Mouse (Mus musculus) cerebellum, postnatal 4 days (tissue): ENCODE measurements around the gene Ptprd.
A peak's percentile ranks its signal among the peaks of the same experiment; 100 is the strongest.

Source experiments
- DNase-seq, 2 experiments: peaks; one replicate each; pipeline ENCODE4 v3.0.0; 2022; ENCODE audit warnings: low spot score in 2 of 2, mixed read lengths in 1 of 2

Gene Ptprd

DNA sequence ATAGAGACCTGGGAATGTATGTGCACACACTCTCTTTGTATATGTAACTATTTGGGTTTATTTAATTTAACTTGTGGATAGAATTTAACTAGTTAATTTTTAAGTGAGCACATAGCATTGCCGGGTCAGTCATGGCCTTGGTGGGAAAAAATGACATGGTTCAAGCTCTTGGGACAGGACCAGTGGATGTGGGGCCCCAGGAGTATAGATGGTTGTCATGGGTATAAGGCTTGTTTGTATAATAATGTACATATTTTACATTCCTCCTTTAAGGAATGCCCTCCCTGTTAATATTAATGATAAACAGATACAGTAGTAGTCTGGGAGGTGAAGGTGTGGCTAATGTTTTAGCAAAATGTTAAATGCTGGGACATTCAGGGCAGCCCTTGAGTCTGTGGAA, 962.8 kb downstream of the Ptprd start:
- no peak for DNase-seq

DNA sequence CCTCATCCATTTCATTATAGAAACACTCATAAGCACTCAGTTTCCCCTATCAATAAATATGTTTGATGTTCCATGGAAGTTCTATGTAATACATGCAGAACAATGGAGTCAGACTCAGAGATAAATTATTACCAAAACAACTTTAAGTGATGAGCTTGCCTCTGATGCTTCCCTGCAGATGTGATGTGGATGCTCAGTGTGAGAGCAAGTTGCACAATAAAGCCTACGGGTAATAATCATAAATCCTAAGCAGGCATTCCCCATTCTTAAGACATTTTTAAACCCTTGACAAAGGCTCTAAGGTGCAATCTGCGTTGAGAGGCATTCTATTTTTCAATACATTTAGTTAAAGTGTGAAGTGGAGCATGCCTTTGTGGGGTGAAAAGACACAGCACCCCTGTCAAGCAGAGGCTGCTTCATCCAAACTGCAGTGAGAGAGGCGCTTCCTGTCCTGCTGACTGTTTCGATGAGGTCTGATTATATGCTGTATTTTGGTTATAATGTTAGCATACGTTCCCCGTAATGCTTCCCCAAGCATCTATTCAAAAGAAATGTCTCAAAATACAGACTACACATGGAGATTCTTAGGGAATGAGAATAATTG, 969.8 kb downstream of the Ptprd start:
- no peak for DNase-seq

DNA sequence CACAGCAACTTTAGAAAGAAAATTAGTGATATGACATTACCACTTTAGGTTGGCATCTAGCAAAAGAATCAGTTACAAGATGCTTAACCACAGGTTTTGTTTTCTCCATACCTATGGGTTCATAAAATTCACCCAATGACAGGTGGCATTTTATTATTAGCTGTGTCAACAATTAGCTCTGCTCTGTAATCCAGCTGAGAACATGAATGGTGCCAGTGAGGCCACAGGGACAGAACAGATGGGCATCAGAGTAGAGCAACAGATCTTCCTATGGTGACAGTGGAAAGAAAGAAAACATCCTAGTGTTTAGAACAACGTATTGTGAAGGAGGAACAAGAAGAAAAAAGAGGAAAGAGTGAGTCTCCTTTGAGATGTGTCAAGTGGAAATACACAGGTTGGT, 973.6 kb downstream of the Ptprd start:
- DNase-seq: no peak

DNA sequence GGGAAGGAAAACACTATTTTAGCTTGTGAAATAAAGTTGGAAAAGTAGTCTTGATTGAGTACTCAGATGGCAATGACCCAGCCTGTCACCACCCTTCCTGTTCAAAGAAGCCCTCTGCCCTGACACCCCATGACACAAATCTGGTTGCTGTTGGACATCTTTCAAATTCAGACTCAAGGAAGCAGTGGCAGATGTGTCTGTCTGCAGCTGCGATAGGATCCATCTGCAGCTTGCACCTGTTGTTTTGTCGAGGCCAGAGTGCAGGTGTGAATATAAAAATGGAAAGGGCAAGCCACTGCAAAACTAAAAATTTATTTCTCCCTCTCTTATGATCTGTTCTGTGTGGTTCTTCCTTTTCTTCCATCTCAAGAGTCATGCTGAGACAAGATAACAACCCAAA, 978.5 kb downstream of the Ptprd start:
- no peak for DNase-seq

DNA sequence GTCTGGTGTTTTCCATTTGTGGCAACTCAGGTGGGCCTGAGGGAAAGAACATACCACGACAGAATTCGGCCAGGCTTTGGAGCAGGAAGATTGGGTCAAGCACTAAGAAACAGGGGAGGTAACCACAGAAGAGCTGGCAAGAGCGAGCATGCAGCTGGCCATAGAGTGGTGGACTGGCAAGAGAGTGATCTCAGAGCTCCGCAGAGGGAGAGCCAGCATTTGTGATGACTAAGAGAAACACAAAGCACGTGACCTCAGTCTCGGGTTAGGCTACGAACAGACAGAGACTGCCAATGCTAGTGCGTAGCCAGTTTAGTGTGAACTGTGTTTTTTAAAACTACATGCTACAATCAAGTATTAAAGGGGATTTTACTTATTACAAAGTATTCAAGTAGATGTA, 1042.9 kb downstream of the Ptprd start:
- no peak for DNase-seq

DNA sequence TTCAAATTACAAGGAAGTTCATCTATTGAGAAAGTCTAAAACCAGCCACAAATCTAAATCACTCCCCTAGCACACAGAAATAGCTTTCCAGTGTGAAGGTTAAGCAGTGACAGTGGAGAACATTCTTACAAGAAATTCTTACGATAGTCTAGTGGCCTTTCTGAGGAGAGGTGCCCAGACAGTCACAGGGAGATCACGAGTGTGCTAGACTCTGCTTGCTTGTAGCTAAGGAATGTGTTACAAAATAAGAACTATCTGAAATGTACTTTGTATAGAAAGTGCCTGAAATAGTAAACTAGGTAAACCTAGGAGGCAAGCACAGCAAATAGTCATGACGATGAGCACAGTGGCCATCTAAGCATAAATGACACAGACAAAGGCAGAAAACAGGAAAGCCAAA, 1054.2 kb downstream of the Ptprd start:
- DNase-seq: no peak

DNA sequence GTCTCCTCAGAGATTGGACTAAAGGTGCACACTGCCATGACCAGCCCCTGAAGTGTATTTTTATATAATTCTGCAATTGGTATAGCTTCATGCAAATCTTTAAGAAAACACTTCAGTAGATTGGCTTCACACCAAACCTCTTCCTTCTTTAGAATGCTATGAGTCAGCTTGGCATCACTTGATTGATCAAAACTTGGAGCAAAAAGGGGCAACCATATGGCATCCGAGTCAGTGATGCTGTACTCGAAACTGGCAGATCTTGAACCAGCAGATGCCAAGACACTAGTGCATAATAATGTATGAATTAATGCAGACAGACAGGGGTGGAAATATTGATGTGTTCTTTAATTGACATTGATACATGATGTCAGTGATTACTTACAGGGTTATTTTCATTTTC, 1056.2 kb downstream of the Ptprd start:
- peak in 1 of 2 experiments; percentile 7 for DNase-seq

DNA sequence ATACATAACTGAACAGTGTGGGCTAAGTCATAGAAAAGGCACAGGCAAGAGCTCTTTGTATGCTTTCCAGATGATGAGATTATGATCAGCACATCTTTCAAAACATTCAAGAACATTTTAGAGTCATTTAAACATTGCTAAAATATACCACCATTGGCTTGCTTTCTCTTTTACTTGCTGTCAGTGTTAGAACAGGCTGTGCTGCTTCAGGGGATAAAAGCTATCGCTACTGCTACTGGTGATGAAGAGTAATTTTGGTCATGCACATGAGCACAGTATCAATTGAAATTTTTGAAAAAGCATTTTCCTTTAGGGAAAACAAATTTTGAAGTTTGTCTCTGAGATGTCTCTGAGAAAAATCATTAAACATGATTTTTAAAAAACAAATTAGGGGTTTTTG, 1056.7 kb downstream of the Ptprd start:
- DNase-seq: no peak

DNA sequence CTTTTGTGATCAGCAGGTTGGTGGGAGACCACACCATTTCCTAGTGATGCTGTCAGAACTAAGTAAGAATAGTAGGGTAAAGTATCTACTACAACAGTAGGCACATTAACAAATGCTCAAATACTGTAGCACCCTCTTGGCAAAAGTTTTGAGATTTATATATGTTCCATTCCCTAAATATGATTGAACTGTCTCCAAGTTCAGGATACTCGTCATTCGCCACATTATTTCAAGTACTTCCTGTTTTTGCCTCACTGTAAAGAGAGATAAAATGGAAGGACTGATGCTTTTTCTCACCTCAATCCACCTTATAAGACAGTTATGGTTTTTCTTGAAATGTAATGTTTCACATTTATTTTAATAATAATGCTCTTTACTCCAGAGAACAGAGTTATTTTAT, 1086.9 kb downstream of the Ptprd start:
- DNase-seq: no peak

DNA sequence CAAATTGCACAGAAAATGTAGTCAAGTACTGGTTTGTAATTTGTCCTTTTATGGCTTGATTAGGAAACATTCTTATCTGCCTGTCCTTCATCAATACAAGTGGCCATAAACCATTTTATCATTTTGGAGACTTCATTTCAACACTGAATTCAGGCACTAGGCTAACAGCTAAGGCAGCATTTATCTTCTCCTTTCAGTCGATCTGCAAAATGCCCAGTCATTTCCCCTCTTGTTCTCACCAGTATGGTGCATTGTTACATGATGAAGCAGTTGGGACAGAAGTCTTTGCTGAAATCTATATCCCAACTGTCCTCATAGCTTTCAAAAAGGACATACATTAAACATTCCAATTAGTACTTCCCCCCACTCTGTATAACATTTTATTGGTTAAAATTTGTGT, 1100.9 kb downstream of the Ptprd start:
- no peak for DNase-seq

DNA sequence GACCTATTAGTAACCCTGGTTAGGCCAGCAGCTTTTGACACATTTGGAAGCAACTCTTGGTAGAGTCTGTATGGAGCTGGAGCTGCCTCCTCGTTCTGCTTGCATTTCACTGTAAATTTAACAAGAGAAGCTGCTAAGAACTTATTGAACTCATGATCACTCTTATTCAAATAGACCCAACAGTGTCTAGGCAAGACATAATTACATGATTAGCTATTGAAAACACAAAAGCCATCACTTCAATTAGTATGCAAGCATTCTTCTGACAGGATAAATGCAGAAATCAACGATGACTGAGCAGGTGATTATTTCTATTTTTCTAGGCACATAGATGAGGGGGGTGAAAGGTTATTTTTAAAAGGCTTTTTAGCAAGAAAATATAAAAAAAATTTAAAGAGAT, 1104.5 kb downstream of the Ptprd start:
- no peak for DNase-seq

DNA sequence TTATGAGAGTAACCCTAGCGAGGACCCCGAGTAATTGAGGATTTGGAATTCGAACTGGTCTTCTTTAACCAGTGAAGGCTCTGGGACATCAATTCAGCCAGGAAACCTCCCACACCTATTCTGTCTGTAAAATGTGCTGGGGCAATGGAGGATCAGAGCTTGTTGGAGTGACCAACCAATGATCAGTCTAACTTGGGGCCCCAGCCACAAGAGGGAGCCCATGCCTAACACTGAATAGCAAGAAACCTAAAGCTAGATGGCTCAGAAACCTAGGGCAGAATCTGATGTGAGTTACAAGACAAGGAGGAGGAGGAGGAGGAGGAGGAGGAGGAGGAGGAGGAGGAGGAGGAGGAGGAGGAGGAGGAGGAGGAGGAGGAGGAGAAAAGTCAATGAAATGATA, 1128.6 kb downstream of the Ptprd start:
- DNase-seq: peak in 1 of 2 experiments; percentile 33

DNA sequence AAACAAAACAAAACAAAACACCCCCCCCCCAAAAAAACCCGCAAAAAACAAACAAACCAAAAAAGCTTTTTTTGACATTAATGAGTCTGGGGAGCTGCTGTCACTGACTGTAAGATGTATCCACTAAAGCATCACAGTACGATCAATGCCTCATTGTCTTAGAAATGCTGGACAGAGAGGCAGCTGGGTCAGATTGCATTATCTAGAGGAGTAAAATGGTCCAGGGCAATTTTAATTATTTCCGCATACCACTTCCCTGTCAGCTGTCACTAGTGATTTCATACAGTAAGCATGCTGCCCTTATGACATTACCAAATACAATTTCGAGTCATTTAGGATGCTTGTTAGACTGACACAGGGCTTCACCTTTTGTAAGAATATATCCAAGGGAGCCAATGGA, 1134.2 kb downstream of the Ptprd start:
- no peak for DNase-seq

DNA sequence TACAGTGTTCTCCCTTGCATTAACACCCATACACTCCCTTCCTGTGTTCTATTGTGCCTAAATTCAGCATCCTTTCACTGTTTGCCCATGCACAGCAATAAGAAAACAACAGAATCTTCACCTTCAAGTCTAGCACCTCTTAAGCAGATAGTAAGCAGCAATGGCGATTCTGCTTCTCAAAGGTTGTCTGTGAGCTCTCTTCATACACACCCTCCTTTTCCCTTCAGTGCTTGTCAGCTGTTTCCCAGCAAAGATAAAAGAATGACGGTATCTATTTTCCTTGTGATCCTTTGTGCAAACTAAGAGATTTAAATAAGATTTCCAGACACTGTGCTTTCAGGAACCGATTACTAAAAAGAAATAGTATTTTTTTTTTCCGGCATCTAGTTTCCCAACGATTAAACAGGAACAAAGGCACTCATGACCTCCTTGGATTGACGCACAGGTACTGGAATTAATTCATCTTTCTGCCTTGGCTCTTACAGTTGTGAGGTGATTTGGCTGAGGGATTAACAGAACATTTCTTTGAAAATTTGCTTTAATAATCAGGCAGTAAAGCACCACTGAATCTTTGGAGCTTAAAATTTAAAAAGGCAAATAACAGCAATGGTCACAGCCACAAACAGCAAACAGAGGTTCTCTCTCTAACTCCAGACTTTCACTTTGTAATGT, 1161.1 kb downstream of the Ptprd start:
- no peak for DNase-seq

DNA sequence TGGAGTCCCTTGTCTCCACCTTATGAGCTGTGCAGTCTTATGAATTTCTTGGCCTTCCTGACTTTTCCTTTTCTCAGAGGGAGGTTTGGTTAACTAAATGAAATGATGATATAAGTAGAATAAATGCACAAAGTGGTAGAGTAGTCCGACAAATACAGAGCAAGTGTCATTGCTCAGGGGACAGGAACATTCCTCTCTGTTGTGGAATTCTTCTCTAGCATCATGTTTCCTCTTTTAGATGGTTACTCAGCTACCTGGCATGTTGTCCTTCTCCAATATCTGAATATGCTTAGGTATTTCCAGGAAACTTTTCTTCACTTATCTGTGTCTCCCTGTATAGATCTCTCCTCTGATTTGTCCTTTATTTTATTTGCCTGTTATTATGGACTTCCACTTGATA, 1207.3 kb downstream of the Ptprd start:
- no peak for DNase-seq

DNA sequence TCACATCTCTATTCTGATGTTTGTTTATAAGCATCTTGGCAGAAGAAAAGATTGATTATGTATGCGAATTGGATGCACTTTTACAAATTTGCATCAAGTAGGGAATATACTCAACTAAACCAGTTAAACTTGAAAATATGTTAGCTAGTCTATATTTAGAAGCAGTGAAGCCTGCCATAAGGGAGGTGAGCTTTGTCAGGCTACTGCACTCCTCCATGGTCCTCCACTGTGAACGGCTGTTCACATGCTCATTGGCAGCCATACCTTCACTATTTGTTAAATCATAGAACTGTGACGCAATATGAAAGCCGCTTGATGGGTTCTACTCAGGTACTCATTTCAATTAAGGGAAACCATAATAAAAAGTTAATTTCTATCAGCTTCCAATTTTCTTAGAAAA, 1215.6 kb downstream of the Ptprd start:
- no peak for DNase-seq

DNA sequence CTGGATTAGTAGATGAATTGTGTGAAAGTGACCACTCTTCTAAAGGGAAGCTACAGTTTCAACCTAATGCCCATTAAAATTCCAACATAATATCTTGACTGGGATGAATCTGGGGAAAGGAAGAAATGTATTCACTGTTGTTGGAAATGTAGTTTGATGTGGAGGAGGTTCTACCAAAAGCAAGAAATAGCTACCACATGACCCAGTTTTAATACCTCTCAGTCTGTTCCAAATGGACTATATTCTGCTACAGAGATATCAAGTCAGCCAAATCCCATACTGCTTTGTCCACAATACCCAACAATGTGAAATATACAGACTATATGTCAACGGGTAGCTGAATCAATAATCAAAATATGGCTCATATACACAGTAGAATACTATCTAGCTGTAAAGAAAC, 1221.8 kb downstream of the Ptprd start:
- DNase-seq: no peak

DNA sequence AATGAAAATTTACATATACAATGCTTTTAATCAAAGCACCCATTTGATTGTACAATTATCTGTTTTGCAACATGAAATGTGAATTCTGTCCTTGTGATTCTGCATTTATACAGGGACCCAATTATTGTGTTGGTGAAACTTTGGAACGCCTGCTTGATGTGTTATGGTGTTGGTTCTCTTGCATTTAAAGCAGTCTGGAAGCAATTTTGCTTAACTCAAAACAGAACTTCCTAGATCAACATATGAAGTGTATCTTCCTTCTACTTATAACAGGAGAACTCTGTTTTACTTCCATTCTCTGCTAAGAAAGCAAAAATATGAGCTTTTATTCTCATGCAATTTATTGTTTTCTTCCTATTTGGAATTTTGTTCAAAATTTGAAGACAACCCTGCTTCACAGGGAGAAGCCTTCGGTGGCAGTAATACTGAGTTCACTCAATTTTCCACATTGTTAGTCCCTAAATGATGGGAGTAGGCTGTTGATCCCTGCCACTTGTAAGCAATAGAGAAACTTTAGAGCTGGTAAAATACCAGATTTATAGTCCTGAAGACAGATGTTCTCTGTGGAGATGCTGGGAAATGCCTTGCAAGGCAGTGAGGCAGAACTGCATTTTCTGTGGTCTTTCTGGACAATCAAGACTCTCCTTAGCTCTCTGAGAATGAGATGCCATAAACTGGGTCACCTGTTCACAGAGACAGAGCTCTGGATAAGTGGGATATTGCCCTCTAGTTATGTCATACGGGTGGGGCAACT, 1234.5 kb downstream of the Ptprd start:
- no peak for DNase-seq

DNA sequence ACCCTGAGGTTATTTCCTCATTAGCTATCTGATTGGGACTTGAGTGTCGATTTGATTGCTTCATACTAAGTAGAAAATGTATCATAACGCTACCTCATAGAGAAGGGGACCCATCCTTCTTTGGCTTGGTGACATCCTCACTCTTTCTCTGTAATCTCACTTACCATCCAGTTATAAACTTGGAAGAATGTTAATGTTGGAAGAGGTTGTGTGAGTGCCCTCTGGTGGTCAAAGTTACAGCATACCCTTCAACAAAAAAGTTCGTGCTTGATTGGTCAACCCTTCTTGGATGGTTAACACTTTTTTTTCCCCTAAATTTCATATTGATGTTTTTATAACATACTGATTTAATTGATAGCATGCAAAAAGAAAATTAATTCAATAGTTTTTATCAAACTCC, 1263.5 kb downstream of the Ptprd start:
- DNase-seq: peak in 1 of 2 experiments; percentile 28

DNA sequence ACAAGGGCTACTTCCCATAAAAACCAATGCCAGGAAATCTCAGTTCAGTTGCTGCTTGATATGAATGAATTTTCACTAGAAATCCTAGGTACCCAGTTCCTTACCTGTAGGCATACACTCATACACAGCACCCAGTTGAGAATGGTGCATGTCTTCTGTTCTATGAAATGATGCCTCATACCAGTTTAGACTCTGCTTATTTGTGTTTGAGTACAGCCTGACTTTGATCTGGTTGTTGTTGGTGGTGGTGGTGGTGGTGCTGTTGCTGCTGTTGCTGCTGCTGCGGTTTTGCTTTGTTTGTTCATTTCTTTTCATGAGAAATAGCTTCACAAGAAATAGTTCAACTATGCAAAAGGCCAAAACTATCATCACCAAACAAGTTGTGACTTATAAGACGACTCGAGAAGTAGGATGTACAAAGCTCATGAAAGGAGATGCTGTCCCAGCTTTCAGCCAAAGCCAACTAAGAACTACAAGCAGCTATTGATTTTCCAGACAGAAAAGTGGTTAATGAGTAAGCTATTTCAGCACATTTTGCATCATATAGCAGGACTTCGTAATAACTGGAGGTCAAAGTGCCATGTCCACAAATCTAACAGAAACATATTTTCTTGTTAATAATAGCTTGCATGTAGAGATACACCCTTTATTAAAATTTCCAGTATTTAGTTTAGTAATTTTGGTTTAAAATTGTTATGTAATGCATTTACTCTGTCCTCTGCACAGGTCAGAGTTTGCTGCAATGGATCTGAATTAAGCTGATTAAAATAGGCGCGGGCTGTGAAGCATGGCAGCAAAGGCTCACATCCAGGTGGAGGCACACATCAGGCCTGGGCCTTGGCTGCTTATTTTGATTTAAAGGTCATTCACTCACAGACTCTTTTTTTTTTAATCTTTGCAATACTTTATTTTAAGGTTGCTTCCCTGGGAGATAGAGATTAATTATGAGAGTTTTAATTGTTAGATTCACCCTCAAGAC, 1270.1 kb downstream of the Ptprd start:
- DNase-seq: no peak

DNA sequence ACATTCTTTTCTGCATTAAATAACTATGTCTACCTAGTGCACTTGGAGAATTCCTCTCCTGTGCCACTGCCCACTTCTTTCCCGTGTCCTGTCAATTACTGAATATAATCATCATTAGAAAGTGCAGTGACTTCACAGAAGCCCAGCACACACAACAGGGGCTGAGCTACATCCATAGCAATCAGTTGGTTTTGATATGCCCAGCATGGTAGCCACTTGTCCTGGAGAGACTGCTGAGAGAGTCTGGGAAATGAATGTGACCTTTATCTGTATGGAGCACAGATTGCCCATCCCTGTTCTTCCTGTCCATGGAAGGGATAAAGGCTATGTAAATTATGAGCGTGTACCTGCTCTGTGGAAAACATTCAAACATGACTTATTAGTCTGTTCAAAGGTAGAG, 1280.2 kb downstream of the Ptprd start:
- DNase-seq: no peak

DNA sequence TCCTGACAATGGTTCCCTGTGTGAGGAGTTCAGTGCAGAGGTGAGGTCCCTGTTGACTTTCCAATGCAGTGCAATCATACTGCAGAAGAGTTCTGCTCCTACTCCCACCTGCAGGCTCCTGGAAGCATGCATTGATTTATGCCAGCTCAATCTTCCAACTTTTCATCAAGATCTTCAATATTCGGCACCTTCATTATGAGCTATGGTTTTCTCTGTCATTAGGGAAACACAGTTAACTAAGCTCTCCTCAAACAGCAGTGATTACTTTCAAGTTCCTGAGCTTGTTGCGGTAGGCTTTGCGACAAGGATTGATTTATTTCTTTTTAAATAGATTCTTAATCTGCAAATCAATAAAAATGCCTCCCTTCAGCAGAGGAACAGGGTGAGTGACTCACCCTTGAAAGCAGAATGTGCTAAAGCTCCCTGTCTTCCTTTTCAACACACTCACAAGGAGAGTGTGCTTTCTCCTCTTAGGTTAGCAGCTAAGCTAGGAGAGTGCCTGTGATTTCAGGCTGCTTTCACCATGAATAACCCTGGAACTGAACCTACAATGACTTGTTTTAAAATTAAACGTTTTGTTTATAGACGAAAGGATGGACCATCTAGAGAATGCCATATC, 1298.1 kb downstream of the Ptprd start:
- DNase-seq: no peak
